In genomic region chr1:23959415-23959732, GRCm38 (mm10) we compare ENCODE assay signal across 9 mouse cellular contexts. TPM values are rescaled to one million over a fixed set of nuclear protein-coding genes. Genes with fewer than 3 reads are reported as not detected.
DNase-seq lines count a peak whose midpoint lies in the region; ATAC-seq and TF ChIP-seq lines count a peak whose summit lies in the region.
"Had no signal": no experiment of that assay in that cellular context is flagged by ENCODE, and none has a peak within 500 bp of the region (broad histone marks: within the 10 kb centered on the region; RNA-seq: fewer than 3 reads in every experiment).

No protein-coding gene starts in this region.

- H3K9ac ChIP-seq in hindbrain, embryonic 15.5 days, result no peak overlapping the region
- no peak overlapping the region for H3K9ac ChIP-seq in midbrain, embryonic 13.5 days (replicated peaks)

- TF ChIP-seq CTCF in cerebellum, adult 2 months (IDR thresholded peaks at IDR 0.05; ENCODE audit: borderline replicate concordance, insufficient read depth, low read depth, low read length), result no peak

- ATAC-seq in hindbrain, embryonic 15.5 days (ENCODE audit: low FRiP score, low read depth), result no peak
- no peak for ATAC-seq in midbrain, embryonic 13.5 days

- no peak overlapping the region for H3K27ac ChIP-seq in hindbrain, embryonic 15.5 days (replicated peaks)
- H3K27ac ChIP-seq in midbrain, embryonic 13.5 days, result no peak overlapping the region
- H3K27ac ChIP-seq in cerebellum, adult 2 months (ENCODE audit: insufficient read depth, low read length), result no peak overlapping the region

- DNase-seq in adrenal gland, adult 2 months, result peak; percentile 2
- no peak for DNase-seq in adrenal gland, adult (ENCODE audit: inconsistent age in 2 of 2, low spot score in 1 of 2)
- DNase-seq in embryo, embryonic 10 days (ENCODE audit: low spot score), result peak; percentile 23
- DNase-seq in frontal cortex, adult 2 months (ENCODE audit: extremely low spot score in 1 of 2, low spot score in 1 of 2), result no peak
- no peak for DNase-seq in cerebellum, adult 2 months
- DNase-seq in left cerebral cortex, postnatal 25 days (ENCODE audit: low spot score in 2 of 2), result no peak
- DNase-seq: kidney, adult 8-10 months had no signal

- no peaks in the 10 kb centered on the region for H3K9me3 ChIP-seq in hindbrain, embryonic 15.5 days
- no peaks in the 10 kb centered on the region for H3K9me3 ChIP-seq in midbrain, embryonic 13.5 days

- intact Hi-C loops in left cerebral cortex, postnatal 25 days (cut with DNase I), result loop anchor here (10.0 kb wide), 1 partner anchor 265 kb away; no protein-coding TSS in a partner anchor

- H3K36me3 ChIP-seq in hindbrain, embryonic 15.5 days, result no peaks in the 10 kb centered on the region
- H3K36me3 ChIP-seq in midbrain, embryonic 13.5 days, result no peaks in the 10 kb centered on the region

- H3K4me2 ChIP-seq in hindbrain, embryonic 15.5 days, result peak overlapping the region; percentile 33
- peak overlapping the region; percentile 27 for H3K4me2 ChIP-seq in midbrain, embryonic 13.5 days (replicated peaks)

- peak overlapping the region; percentile 3; the same call in 1 of the 2 replicates for H3K4me3 ChIP-seq in hindbrain, embryonic 15.5 days
- H3K4me3 ChIP-seq in midbrain, embryonic 13.5 days (replicated peaks), result 0 out of 2 replicates have a peak overlapping the region, but pooled peaks have one; percentile 2
- no peak overlapping the region for H3K4me3 ChIP-seq in cerebellum, adult 2 months (replicated peaks; ENCODE audit: insufficient read depth, low read depth, low read length)

- 16% methylated on average over 6 of the region's 6 CpGs for WGBS in hindbrain, embryonic 15.5 days
- 14% methylated on average over 6 of the region's 6 CpGs for WGBS in midbrain, embryonic 13.5 days
- 16% methylated on average over 6 of the region's 6 CpGs for WGBS in cerebellum, adult 2 months

- no peaks in the 10 kb centered on the region; the same call in 1 of the 2 replicates for H3K4me1 ChIP-seq in hindbrain, embryonic 15.5 days (replicated peaks)
- peaks cover 8% of the 10 kb centered on the region for H3K4me1 ChIP-seq in midbrain, embryonic 13.5 days (replicated peaks)
- no peaks in the 10 kb centered on the region for H3K4me1 ChIP-seq in cerebellum, adult 2 months (ENCODE audit: control insufficient read depth, insufficient read depth, low read length)

- TF ChIP-seq POLR2A in cerebellum, adult 2 months (IDR thresholded peaks at IDR 0.05; ENCODE audit: borderline replicate concordance, insufficient read depth, low read length), result no peak

- H3K27me3 ChIP-seq in hindbrain, embryonic 15.5 days, result no peaks in the 10 kb centered on the region
- no peaks in the 10 kb centered on the region for H3K27me3 ChIP-seq in midbrain, embryonic 13.5 days
- no peaks in the 10 kb centered on the region for H3K27me3 ChIP-seq in cerebellum, adult 2 months (ENCODE audit: control insufficient read depth, insufficient read depth, low read length)

RNA-seq across cellular contexts. Expression of gene Smap1, which starts 37.3 kb away (rescaled TPM):
- total RNA-seq in adrenal gland, adult 2 months (2021), result 10 to 100 TPM; 56.6 to 96.9 TPM
- 15.3 and 34.4 TPM in 2 replicates for polyA plus RNA-seq in adrenal gland, adult 2 months (2012; rRNA removed)
- polyA plus RNA-seq in hindbrain, embryonic 15.5 days (2015; fragmentation: Nextera tagmentation; extraction: Ambion mirVana), result 131 and 132 TPM in 2 replicates
- 56.5 and 74.2 TPM in 2 replicates for polyA plus RNA-seq in midbrain, embryonic 13.5 days (2015; fragmentation: Nextera tagmentation; extraction: Ambion mirVana)
- 196 and 214 TPM in 2 replicates for polyA plus RNA-seq in frontal cortex, adult 2 months (2012; rRNA removed)
- 132 and 148 TPM in 2 replicates for polyA plus RNA-seq in cerebellum, adult 2 months (2012; rRNA removed)
- 100 to 1,000 TPM; 156 to 162 TPM for total RNA-seq in left cerebral cortex, postnatal 25 days (2021)

RNA-seq across cellular contexts. Expression of gene Sdhaf4, which starts 46.1 kb away (rescaled TPM):
- 10 to 100 TPM; 46.8 to 69.4 TPM for total RNA-seq in adrenal gland, adult 2 months (2021)
- 1.7 and 2.7 TPM in 2 replicates for polyA plus RNA-seq in adrenal gland, adult 2 months (2012; rRNA removed)
- 82.9 and 94.6 TPM in 2 replicates for polyA plus RNA-seq in hindbrain, embryonic 15.5 days (2015; fragmentation: Nextera tagmentation; extraction: Ambion mirVana)
- polyA plus RNA-seq in midbrain, embryonic 13.5 days (2015; fragmentation: Nextera tagmentation; extraction: Ambion mirVana), result 106 and 112 TPM in 2 replicates
- 55.3 and 61.6 TPM in 2 replicates for polyA plus RNA-seq in frontal cortex, adult 2 months (2012; rRNA removed)
- 67.5 and 67.8 TPM in 2 replicates for polyA plus RNA-seq in cerebellum, adult 2 months (2012; rRNA removed)
- total RNA-seq in left cerebral cortex, postnatal 25 days (2021), result 10 to 100 TPM; 53.2 to 54.1 TPM

Comparison
In these comparisons a context has a peak if more than half of its experiments do, and no peak if none do; other contexts are left out.
1. DNase-seq: peak in adrenal gland, adult 2 months (single experiment) and embryo, embryonic 10 days (single experiment); none in adrenal gland, adult (0 of 2), frontal cortex, adult 2 months (0 of 2), cerebellum, adult 2 months (0 of 2) and left cerebral cortex, postnatal 25 days (0 of 2).
2. RNA of gene Sdhaf4, which starts 46.1 kb away (polyA plus RNA-seq): 106 to 112 TPM in midbrain, embryonic 13.5 days, 82.9 to 94.6 TPM in hindbrain, embryonic 15.5 days, 67.5 to 67.8 TPM in cerebellum, adult 2 months and 55.3 to 61.6 TPM in frontal cortex, adult 2 months; 1.7 to 2.7 TPM in adrenal gland, adult 2 months; every median in the first group is over 10 times any median in the second.